Mouse (Mus musculus): ENCODE data around the gene Olfr1381. TPM values are rescaled to one million over a fixed set of nuclear protein-coding genes. Genes with fewer than 3 reads are reported as not detected.
"Not testable (repeated sequence)": the region's sequence is repeated elsewhere in the genome, so short reads cannot be mapped to it uniquely, and the experiment has no call there.

The Olfr1381 gene
- polyA plus RNA-seq (2015; fragmentation: Nextera tagmentation; extraction: Ambion mirVana), result not detected in 2 replicates

- ATAC-seq (ENCODE audit: insufficient read depth); H3K36me3 ChIP-seq (replicated peaks); H3K27me3 ChIP-seq; H3K9me3 ChIP-seq (replicated peaks); H3K4me3 ChIP-seq (replicated peaks); H3K4me2 ChIP-seq; H3K4me1 ChIP-seq (replicated peaks); H3K27ac ChIP-seq (replicated peaks); H3K9ac ChIP-seq: not testable (repeated sequence)
- 53% methylated on average over 3 of the region's 3 CpGs for WGBS (ENCODE audit: insufficient replicate concordance)
These were observed at the start of gene Olfr1381 for GRCm38 (mm10) chr11:49543149-49543548. Gene Olfr1381, plus strand, starts transcription at chr11:49543449.

GRCm38 (mm10) chr11:49518086-49518485 is 25.2 kb upstream of the Olfr1381 start:
- H3K9me3 ChIP-seq (replicated peaks), result no peaks in the 10 kb centered on the region
- no peak overlapping the region for H3K9ac ChIP-seq
- 34% methylated on average over 5 of the region's 5 CpGs for WGBS (ENCODE audit: insufficient replicate concordance)
- H3K36me3 ChIP-seq (replicated peaks), result no peaks in the 10 kb centered on the region
- no peak overlapping the region for H3K4me2 ChIP-seq
- no peak overlapping the region for H3K27ac ChIP-seq (replicated peaks)
- H3K27me3 ChIP-seq, result no peaks in the 10 kb centered on the region
- ATAC-seq (ENCODE audit: insufficient read depth), result no peak
- H3K4me1 ChIP-seq (replicated peaks), result no peaks in the 10 kb centered on the region
- no peak overlapping the region for H3K4me3 ChIP-seq (replicated peaks)

- ATAC-seq (ENCODE audit: insufficient read depth), result no peak
- H3K9me3 ChIP-seq (replicated peaks), result no peaks in the 10 kb centered on the region
These were observed 23.9 kb upstream of the Olfr1381 start, which contains the start of gene Olfr1383 for GRCm38 (mm10) chr11:49519348-49519747. Gene Olfr1383, plus strand, starts transcription at chr11:49519648.

GRCm38 (mm10) chr11:49527947-49528346 is 15.3 kb upstream of the Olfr1381 start, which contains the start of gene Olfr1382:
Gene Olfr1382, plus strand, starts transcription at chr11:49528247.
- Histone ChIP-seq H3K27ac (replicated peaks) (no peak within 1 kb of the TSS), H3K27me3 (no peaks in the 10 kb centered on the region), H3K4me2 (no peak within 1 kb of the TSS), H3K36me3 (replicated peaks) (no peaks in the 10 kb centered on the region), H3K9ac (no peak within 1 kb of the TSS), H3K9me3 (replicated peaks) (no peaks in the 10 kb centered on the region), H3K4me3 (replicated peaks) (no peak within 1 kb of the TSS), H3K4me1 (replicated peaks) (no peaks in the 10 kb centered on the region)
- ATAC-seq (ENCODE audit: insufficient read depth), result no peak
- WGBS (ENCODE audit: insufficient replicate concordance), result 60% methylated on average over 3 of the region's 3 CpGs

More at GRCm38 (mm10) chr11:49519348-49519747, 23.9 kb upstream of the Olfr1381 start, which contains the start of gene Olfr1383:
- Histone ChIP-seq H3K4me1 (replicated peaks) (no peaks in the 10 kb centered on the region), H3K4me3 (replicated peaks) (no peak within 1 kb of the TSS), H3K9ac (no peak within 1 kb of the TSS), H3K27ac (replicated peaks) (no peak within 1 kb of the TSS), H3K4me2 (no peak within 1 kb of the TSS), H3K27me3 (no peaks in the 10 kb centered on the region), H3K36me3 (replicated peaks) (no peaks in the 10 kb centered on the region)

- Histone ChIP-seq H3K9me3 (replicated peaks) (no peaks in the 10 kb centered on the region), H3K4me1 (replicated peaks) (no peaks in the 10 kb centered on the region), H3K27me3 (no peaks in the 10 kb centered on the region), H3K4me2 (no peak overlapping the region), H3K27ac (replicated peaks) (no peak overlapping the region), H3K36me3 (replicated peaks) (no peaks in the 10 kb centered on the region), H3K9ac (no peak overlapping the region), H3K4me3 (replicated peaks) (no peak overlapping the region)
- ATAC-seq (ENCODE audit: insufficient read depth), result no peak
These were observed 10.5 kb upstream of the Olfr1381 start for GRCm38 (mm10) chr11:49532761-49533160.

GRCm38 (mm10) chr11:49536631-49537030 is 6.6 kb upstream of the Olfr1381 start:
- H3K36me3 ChIP-seq (replicated peaks); H3K4me2 ChIP-seq; H3K27ac ChIP-seq (replicated peaks); ATAC-seq (ENCODE audit: insufficient read depth); H3K9me3 ChIP-seq (replicated peaks); H3K27me3 ChIP-seq; H3K9ac ChIP-seq; H3K4me1 ChIP-seq (replicated peaks); H3K4me3 ChIP-seq (replicated peaks): not testable (repeated sequence)
- 70% methylated on average over 2 of the region's 2 CpGs for WGBS (ENCODE audit: insufficient replicate concordance)

- H3K27me3 ChIP-seq; ATAC-seq (ENCODE audit: insufficient read depth); H3K27ac ChIP-seq (replicated peaks); H3K9ac ChIP-seq; H3K4me2 ChIP-seq; H3K9me3 ChIP-seq (replicated peaks); H3K4me3 ChIP-seq (replicated peaks); H3K4me1 ChIP-seq (replicated peaks); H3K36me3 ChIP-seq (replicated peaks): not testable (repeated sequence)
- 63% methylated on average over 3 of the region's 3 CpGs for WGBS (ENCODE audit: insufficient replicate concordance)
These were observed 10.8 kb downstream of the Olfr1381 start for GRCm38 (mm10) chr11:49554033-49554432.

- not testable (repeated sequence) for H3K27me3 ChIP-seq; H3K4me3 ChIP-seq (replicated peaks); H3K4me2 ChIP-seq; H3K4me1 ChIP-seq (replicated peaks); ATAC-seq (ENCODE audit: insufficient read depth); H3K9ac ChIP-seq; H3K27ac ChIP-seq (replicated peaks); H3K9me3 ChIP-seq (replicated peaks); H3K36me3 ChIP-seq (replicated peaks)
- 56% methylated on average over 5 of the region's 5 CpGs for WGBS (ENCODE audit: insufficient replicate concordance)
These were observed 13.3 kb downstream of the Olfr1381 start, which contains the start of gene Olfr1380 for GRCm38 (mm10) chr11:49556578-49556977. Gene Olfr1380, plus strand, starts transcription at chr11:49556878.

- not testable (repeated sequence) for H3K27me3 ChIP-seq; H3K27ac ChIP-seq (replicated peaks); H3K4me2 ChIP-seq; H3K9ac ChIP-seq; H3K4me3 ChIP-seq (replicated peaks); H3K9me3 ChIP-seq (replicated peaks); H3K36me3 ChIP-seq (replicated peaks); H3K4me1 ChIP-seq (replicated peaks); ATAC-seq (ENCODE audit: insufficient read depth)
- WGBS (ENCODE audit: insufficient replicate concordance), result 30% methylated on average over 2 of the region's 2 CpGs
These were observed 31.8 kb downstream of the Olfr1381 start for GRCm38 (mm10) chr11:49575054-49575453.

- not testable (repeated sequence) for H3K9me3 ChIP-seq (replicated peaks); H3K27ac ChIP-seq (replicated peaks); H3K4me1 ChIP-seq (replicated peaks); H3K27me3 ChIP-seq; H3K4me2 ChIP-seq; H3K36me3 ChIP-seq (replicated peaks); H3K4me3 ChIP-seq (replicated peaks); H3K9ac ChIP-seq; ATAC-seq (ENCODE audit: insufficient read depth)
- 45% methylated on average over 8 of the region's 8 CpGs for WGBS (ENCODE audit: insufficient replicate concordance)
These were observed 37.2 kb downstream of the Olfr1381 start for GRCm38 (mm10) chr11:49580452-49580851.

GRCm38 (mm10) chr11:49590213-49590612 is 47.0 kb downstream of the Olfr1381 start:
- H3K36me3 ChIP-seq (replicated peaks), result no peaks in the 10 kb centered on the region
- no peak overlapping the region for H3K4me2 ChIP-seq
- no peaks in the 10 kb centered on the region for H3K4me1 ChIP-seq (replicated peaks)
- H3K27me3 ChIP-seq, result no peaks in the 10 kb centered on the region
- H3K4me3 ChIP-seq (replicated peaks), result no peak overlapping the region
- WGBS (ENCODE audit: insufficient replicate concordance), result 86% methylated on average over 19 of the region's 19 CpGs
- no peak overlapping the region for H3K9ac ChIP-seq
- no peak overlapping the region for H3K27ac ChIP-seq (replicated peaks)
- no peak for ATAC-seq (ENCODE audit: insufficient read depth)
- H3K9me3 ChIP-seq (replicated peaks), result no peaks in the 10 kb centered on the region

- not testable (repeated sequence) for H3K9me3 ChIP-seq (replicated peaks); H3K27me3 ChIP-seq; H3K4me3 ChIP-seq (replicated peaks); H3K4me1 ChIP-seq (replicated peaks); H3K4me2 ChIP-seq; H3K27ac ChIP-seq (replicated peaks); ATAC-seq (ENCODE audit: insufficient read depth); H3K9ac ChIP-seq; H3K36me3 ChIP-seq (replicated peaks)
- 40% methylated on average over 2 of the region's 2 CpGs for WGBS (ENCODE audit: insufficient replicate concordance)
These were observed 53.9 kb downstream of the Olfr1381 start for GRCm38 (mm10) chr11:49597149-49597548.

Measured in liver, embryonic 15.5 days (tissue).